Mouse (Mus musculus): ENCODE measurements around the gene Ranbp10. TPM values are rescaled to one million over a fixed set of nuclear protein-coding genes. Genes with fewer than 3 reads are reported as not detected.

The Ranbp10 gene
- polyA plus RNA-seq, 1 experiment from 2014 or later: 11.2 TPM

DNA sequence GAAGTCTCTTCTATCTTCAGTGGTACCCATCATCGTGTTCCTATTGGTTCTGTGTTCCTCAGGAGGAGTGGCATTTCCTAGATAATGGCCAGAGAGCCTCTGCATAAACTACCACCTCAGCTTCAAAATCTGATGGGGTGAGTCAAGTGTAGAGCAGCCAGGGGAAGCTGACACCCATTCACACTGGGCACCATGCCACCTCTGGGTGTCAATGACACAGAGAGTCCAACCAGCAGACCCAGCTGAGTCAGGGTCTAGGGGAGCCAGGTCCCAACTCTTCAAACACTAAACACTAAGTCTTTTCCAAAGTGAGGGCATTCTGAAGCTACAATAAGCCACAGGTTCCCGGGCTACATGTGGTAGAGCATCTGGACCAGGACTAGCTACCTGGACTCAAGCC, 18.7 kb downstream of the Ranbp10 start:
- Histone ChIP-seq H3K27me3 (ENCODE audit: control insufficient read depth, insufficient read depth, low read length) (no peaks in the 10 kb centered on the region), H3K4me3 (ENCODE audit: low read depth, low read length) (no peak overlapping the region), H3K9ac (replicated peaks; ENCODE audit: low read length) (no peak overlapping the region), H3K36me3 (replicated peaks; ENCODE audit: control insufficient read depth, insufficient read depth, low read depth, low read length) (no peaks in the 10 kb centered on the region), H3K9me3 (replicated peaks; ENCODE audit: control insufficient read depth, low read length) (no peaks in the 10 kb centered on the region), H3K4me1 (ENCODE audit: control insufficient read depth, insufficient read depth, low read length) (no peaks in the 10 kb centered on the region), H3K27ac (replicated peaks; ENCODE audit: low read depth, low read length) (no peak overlapping the region), H3K4me2 (ENCODE audit: low read depth, low read length) (no peak overlapping the region)
- no peak for DNase-seq (ENCODE audit: low spot score)
- 95% methylated on average over 2 of the region's 2 CpGs for WGBS
- ATAC-seq (replicated peaks; ENCODE audit: insufficient number of reproducible peaks, low FRiP score, low TSS enrichment, low read depth): no peak

DNA sequence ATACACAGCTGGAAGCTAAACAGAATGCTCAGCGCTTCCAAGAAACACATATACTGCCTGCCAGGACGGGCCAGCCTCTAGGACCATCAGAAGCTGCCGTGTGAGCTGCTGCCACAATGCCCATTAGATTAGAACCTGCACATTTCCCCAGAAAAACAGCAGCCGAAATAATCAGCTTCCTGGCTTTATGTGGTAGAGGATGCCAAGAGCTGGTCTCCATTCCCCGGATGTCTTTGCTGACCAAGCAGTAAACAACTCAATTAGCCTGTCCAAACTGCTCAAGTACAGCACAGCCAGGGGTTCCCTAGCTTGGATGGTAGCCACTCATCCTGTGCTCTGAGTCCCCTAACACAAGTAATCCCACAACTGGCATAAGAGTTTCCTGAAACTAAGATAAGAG, 19.4 kb downstream of the Ranbp10 start:
- Histone ChIP-seq H3K36me3 (replicated peaks; ENCODE audit: control insufficient read depth, insufficient read depth, low read depth, low read length) (no peaks in the 10 kb centered on the region), H3K4me2 (ENCODE audit: low read depth, low read length) (no peak overlapping the region), H3K4me3 (ENCODE audit: low read depth, low read length) (no peak overlapping the region), H3K27ac (replicated peaks; ENCODE audit: low read depth, low read length) (no peak overlapping the region), H3K4me1 (ENCODE audit: control insufficient read depth, insufficient read depth, low read length) (no peaks in the 10 kb centered on the region), H3K27me3 (ENCODE audit: control insufficient read depth, insufficient read depth, low read length) (no peaks in the 10 kb centered on the region), H3K9ac (replicated peaks; ENCODE audit: low read length) (no peak overlapping the region), H3K9me3 (replicated peaks; ENCODE audit: control insufficient read depth, low read length) (no peaks in the 10 kb centered on the region)
- DNase-seq (ENCODE audit: low spot score) (no peak), ATAC-seq (replicated peaks; ENCODE audit: insufficient number of reproducible peaks, low FRiP score, low TSS enrichment, low read depth) (no peak)
- WGBS: 93% methylated on average over 5 of the region's 5 CpGs

DNA sequence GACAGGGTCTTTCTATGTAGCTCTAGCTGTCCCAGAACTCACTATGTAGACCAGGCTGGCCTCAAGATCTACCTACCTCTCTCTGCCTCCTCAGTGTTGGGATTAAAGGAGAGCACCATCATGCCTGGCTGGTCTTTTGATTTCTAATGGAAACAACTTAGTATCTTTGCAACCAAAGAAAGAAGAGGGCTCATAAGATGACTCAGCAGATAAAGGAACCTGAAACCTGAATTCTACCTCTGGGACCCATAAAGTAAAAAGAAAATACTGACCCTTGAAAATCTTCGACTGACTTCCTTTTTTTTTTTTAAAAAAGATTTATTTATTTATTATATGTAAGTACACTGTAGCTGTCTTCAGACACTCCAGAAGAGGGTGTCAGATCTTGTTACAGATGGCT, 21.2 kb downstream of the Ranbp10 start:
- WGBS: 97% methylated on average over 1 of the region's 1 CpGs
- Histone ChIP-seq H3K4me2 (ENCODE audit: low read depth, low read length) (no peak overlapping the region), H3K4me3 (ENCODE audit: low read depth, low read length) (no peak overlapping the region), H3K36me3 (replicated peaks; ENCODE audit: control insufficient read depth, insufficient read depth, low read depth, low read length) (no peaks in the 10 kb centered on the region), H3K4me1 (ENCODE audit: control insufficient read depth, insufficient read depth, low read length) (no peaks in the 10 kb centered on the region), H3K27me3 (ENCODE audit: control insufficient read depth, insufficient read depth, low read length) (no peaks in the 10 kb centered on the region), H3K27ac (replicated peaks; ENCODE audit: low read depth, low read length) (no peak overlapping the region), H3K9ac (replicated peaks; ENCODE audit: low read length) (no peak overlapping the region), H3K9me3 (replicated peaks; ENCODE audit: control insufficient read depth, low read length) (no peaks in the 10 kb centered on the region)
- DNase-seq (ENCODE audit: low spot score) (no peak), ATAC-seq (replicated peaks; ENCODE audit: insufficient number of reproducible peaks, low FRiP score, low TSS enrichment, low read depth) (no peak)

DNA sequence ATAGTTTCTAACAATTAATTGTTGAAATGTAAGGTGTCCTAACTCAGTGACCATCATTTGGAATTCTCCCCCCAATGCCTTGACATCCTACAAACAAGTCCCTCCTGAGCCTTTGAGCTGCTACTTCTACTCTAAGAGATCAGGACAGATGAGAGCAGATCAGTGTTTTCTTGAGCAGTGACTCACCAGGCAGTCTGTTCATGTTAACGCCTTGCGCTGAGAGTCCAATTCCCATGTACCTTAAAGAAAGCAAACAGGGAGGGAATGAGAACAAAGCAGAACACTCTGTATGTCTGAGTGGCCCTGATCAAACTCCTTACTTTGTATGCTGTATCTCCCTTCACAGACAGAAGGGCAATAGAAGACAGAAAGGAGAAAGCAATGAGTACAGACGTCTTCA, 21.8 kb downstream of the Ranbp10 start:
- no peak overlapping the region for H3K4me3 ChIP-seq (ENCODE audit: low read depth, low read length)
- no peak overlapping the region for H3K9ac ChIP-seq (replicated peaks; ENCODE audit: low read length)
- ATAC-seq (replicated peaks; ENCODE audit: insufficient number of reproducible peaks, low FRiP score, low TSS enrichment, low read depth): no peak
- WGBS: 83% methylated on average over 3 of the region's 3 CpGs
- no peaks in the 10 kb centered on the region for H3K36me3 ChIP-seq (replicated peaks; ENCODE audit: control insufficient read depth, insufficient read depth, low read depth, low read length)
- H3K27ac ChIP-seq (replicated peaks; ENCODE audit: low read depth, low read length): no peak overlapping the region
- H3K9me3 ChIP-seq (replicated peaks; ENCODE audit: control insufficient read depth, low read length): no peaks in the 10 kb centered on the region
- H3K4me2 ChIP-seq (ENCODE audit: low read depth, low read length): no peak overlapping the region
- no peaks in the 10 kb centered on the region for H3K4me1 ChIP-seq (ENCODE audit: control insufficient read depth, insufficient read depth, low read length)
- DNase-seq (ENCODE audit: low spot score): no peak
- H3K27me3 ChIP-seq (ENCODE audit: control insufficient read depth, insufficient read depth, low read length): no peaks in the 10 kb centered on the region

DNA sequence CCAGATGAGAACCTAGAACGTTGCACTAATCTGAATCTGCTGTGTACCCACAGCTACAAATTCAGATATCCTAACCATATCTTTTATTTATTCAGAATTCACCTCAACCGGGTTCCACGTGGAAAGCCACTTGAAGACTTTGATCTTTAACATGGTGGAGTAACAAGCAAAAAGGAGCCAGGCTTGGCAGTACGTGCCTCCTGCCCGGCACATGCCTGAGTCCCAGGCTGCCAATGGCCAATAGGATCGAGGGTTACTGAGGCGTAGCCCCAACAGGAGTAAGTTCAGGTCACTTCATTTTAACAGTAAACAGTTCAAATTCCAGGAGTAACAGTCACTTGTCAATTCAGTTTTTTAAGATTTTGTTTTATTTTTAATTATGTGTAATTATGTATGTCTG, 22.4 kb downstream of the Ranbp10 start:
- H3K27me3 ChIP-seq (ENCODE audit: control insufficient read depth, insufficient read depth, low read length): no peaks in the 10 kb centered on the region
- H3K4me1 ChIP-seq (ENCODE audit: control insufficient read depth, insufficient read depth, low read length): no peaks in the 10 kb centered on the region
- H3K4me2 ChIP-seq (ENCODE audit: low read depth, low read length): no peak overlapping the region
- 90% methylated on average over 7 of the region's 7 CpGs for WGBS
- no peak overlapping the region for H3K27ac ChIP-seq (replicated peaks; ENCODE audit: low read depth, low read length)
- ATAC-seq (replicated peaks; ENCODE audit: insufficient number of reproducible peaks, low FRiP score, low TSS enrichment, low read depth) (no peak), DNase-seq (ENCODE audit: low spot score) (no peak)
- no peak overlapping the region for H3K9ac ChIP-seq (replicated peaks; ENCODE audit: low read length)
- H3K4me3 ChIP-seq (ENCODE audit: low read depth, low read length): no peak overlapping the region
- no peaks in the 10 kb centered on the region for H3K36me3 ChIP-seq (replicated peaks; ENCODE audit: control insufficient read depth, insufficient read depth, low read depth, low read length)
- no peaks in the 10 kb centered on the region for H3K9me3 ChIP-seq (replicated peaks; ENCODE audit: control insufficient read depth, low read length)

DNA sequence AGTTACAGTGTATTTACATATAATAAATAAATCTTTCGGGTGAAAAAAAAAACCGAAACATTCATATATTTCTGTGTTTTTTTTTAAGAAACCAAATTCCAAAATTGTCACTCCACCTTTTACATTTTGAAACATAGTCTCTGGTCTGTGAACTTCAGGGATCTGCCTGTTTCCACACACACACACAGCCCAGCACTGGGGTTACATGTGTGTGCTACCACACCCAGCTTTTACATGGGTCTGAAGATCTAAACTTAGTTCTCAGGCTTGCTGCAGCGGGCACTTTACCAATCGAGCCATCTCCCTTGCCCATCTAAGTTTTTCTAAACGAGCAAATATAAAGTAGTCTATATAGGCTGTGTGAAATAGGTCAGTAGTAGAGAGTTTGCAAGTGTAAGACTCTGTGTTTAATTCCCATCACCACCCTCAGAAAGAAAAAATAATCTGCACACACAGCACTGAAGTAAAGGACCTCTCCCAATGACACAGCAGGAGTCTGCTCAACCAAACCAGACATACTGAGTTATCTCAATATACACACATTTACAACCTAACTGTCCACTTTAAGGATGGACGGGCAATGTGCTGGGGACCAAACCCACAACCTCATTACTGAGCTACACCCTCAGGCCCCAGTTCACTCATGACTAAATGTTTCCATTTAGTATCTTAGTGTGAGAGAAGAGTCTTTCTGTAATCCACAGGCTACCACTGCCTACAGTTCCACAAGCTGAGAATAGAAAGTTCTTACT, 25.8 kb downstream of the Ranbp10 start:
- Histone ChIP-seq H3K27me3 (ENCODE audit: control insufficient read depth, insufficient read depth, low read length) (no peaks in the 10 kb centered on the region), H3K27ac (replicated peaks; ENCODE audit: low read depth, low read length) (no peak overlapping the region), H3K4me2 (ENCODE audit: low read depth, low read length) (no peak overlapping the region), H3K9me3 (replicated peaks; ENCODE audit: control insufficient read depth, low read length) (no peaks in the 10 kb centered on the region), H3K9ac (replicated peaks; ENCODE audit: low read length) (no peak overlapping the region), H3K4me3 (ENCODE audit: low read depth, low read length) (no peak overlapping the region), H3K4me1 (ENCODE audit: control insufficient read depth, insufficient read depth, low read length) (no peaks in the 10 kb centered on the region), H3K36me3 (replicated peaks; ENCODE audit: control insufficient read depth, insufficient read depth, low read depth, low read length) (no peaks in the 10 kb centered on the region)
- 91% methylated on average over 6 of the region's 6 CpGs for WGBS
- ATAC-seq (replicated peaks; ENCODE audit: insufficient number of reproducible peaks, low FRiP score, low TSS enrichment, low read depth): no peak
- no peak for DNase-seq (ENCODE audit: low spot score)

DNA sequence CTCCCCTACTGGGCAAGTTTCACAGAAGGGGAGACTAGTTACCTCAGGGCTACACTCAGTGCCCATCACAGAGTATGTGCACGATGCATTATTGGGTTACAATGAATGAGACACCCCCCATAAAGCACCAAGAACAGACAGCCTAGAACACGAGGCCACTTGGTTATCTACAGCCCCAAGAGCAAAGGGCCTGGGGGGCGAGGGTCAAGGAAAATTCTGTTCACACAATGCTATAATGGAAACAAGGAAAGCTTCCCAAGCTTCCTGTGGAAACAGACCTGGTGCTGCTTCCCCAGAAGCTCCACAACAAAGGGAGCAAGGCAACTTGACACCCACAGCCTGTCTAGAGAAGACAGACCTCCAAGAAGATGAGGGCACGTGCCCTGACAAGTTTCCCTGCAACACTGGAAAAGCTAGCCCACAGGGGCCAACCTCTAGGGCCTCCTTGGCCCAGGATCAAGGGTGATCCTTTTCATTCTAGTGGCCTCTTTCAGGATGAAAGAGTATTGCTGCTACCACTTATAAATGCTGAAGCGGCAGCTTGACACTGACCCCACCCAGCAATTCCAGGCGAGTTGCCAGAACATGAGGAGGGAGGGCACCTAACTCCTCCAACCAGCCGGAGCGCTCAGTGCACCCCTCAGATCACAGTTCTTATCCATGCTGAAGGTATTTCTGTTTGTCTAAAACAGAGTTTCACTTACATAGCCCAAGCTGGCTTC, 27.9 kb downstream of the Ranbp10 start:
- ATAC-seq (replicated peaks; ENCODE audit: insufficient number of reproducible peaks, low FRiP score, low TSS enrichment, low read depth) (no peak), DNase-seq (ENCODE audit: low spot score) (peak; percentile 11)
- Histone ChIP-seq H3K27ac (replicated peaks; ENCODE audit: low read depth, low read length) (no peak overlapping the region), H3K27me3 (ENCODE audit: control insufficient read depth, insufficient read depth, low read length) (no peaks in the 10 kb centered on the region), H3K36me3 (replicated peaks; ENCODE audit: control insufficient read depth, insufficient read depth, low read depth, low read length) (no peaks in the 10 kb centered on the region), H3K4me2 (ENCODE audit: low read depth, low read length) (no peak overlapping the region), H3K4me3 (ENCODE audit: low read depth, low read length) (no peak overlapping the region), H3K4me1 (ENCODE audit: control insufficient read depth, insufficient read depth, low read length) (no peaks in the 10 kb centered on the region), H3K9ac (replicated peaks; ENCODE audit: low read length) (no peak overlapping the region), H3K9me3 (replicated peaks; ENCODE audit: control insufficient read depth, low read length) (no peaks in the 10 kb centered on the region)
- WGBS: 75% methylated on average over 8 of the region's 8 CpGs

DNA sequence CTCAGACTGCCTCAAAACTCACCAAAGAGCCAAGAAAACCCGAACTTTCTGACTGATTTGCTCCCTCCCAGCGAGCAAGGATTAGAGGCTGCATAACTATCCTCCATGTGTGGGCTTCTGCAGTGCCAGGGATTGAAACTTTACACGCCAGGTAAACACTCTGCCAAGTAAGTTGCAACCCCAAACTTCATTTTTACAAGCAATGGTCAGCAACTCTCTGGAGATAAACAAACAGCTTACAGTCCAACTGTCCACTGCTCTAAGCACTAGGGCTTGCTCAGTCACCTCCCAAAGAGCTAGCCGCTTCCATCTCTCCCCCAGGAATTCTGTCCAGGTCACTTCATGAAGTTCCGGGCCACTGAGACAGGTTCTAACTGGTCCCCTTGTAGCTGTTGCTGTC, 28.7 kb downstream of the Ranbp10 start:
- 89% methylated on average over 5 of the region's 5 CpGs for WGBS
- DNase-seq (ENCODE audit: low spot score) (no peak), ATAC-seq (replicated peaks; ENCODE audit: insufficient number of reproducible peaks, low FRiP score, low TSS enrichment, low read depth) (no peak)
- Histone ChIP-seq H3K4me2 (ENCODE audit: low read depth, low read length) (no peak overlapping the region), H3K27ac (replicated peaks; ENCODE audit: low read depth, low read length) (no peak overlapping the region), H3K4me1 (ENCODE audit: control insufficient read depth, insufficient read depth, low read length) (no peaks in the 10 kb centered on the region), H3K27me3 (ENCODE audit: control insufficient read depth, insufficient read depth, low read length) (no peaks in the 10 kb centered on the region), H3K4me3 (ENCODE audit: low read depth, low read length) (no peak overlapping the region), H3K9ac (replicated peaks; ENCODE audit: low read length) (no peak overlapping the region), H3K9me3 (replicated peaks; ENCODE audit: control insufficient read depth, low read length) (no peaks in the 10 kb centered on the region), H3K36me3 (replicated peaks; ENCODE audit: control insufficient read depth, insufficient read depth, low read depth, low read length) (no peaks in the 10 kb centered on the region)
